Mouse (Mus musculus) v-Abl transformed pro-B cells (cell line): ENCODE results near the gene Alpk3.

Source experiments
- in situ Hi-C, 2 experiments: fragments of 400-800 bp; cut with MboI; formaldehyde crosslinking; loops; one replicate each; pipeline ENCODE4 v1.15.1; 2025; ENCODE audit not compliant: unreplicated experiment in 2 of 2

Alpk3 gene

DNA sequence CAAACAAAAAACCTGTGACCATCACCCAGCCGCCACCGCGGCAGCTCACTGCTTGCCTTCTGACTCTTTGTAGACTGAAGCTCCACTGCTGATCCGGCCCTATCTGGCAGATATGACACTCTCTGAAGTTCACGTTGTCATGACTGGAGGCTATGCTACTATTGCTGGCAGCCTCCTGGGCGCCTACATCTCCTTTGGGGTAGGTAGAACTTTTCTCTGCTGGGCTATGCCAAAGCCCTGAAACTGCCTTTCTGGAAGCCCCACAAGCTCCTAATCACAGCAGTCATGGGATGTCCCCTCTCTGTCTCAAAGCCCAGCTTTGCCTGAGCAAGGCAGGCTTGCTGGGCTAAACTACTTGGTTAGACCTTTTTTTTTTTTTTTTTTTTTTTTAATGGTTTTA is 95.9 kb downstream of the Alpk3 start:
- in situ Hi-C loops: loop anchor here (5.0 to 25.0 kb wide), 9 partner anchors 86 to 1109 kb away; partner anchors contain the start of genes 3110040N11Rik (in 1 of the 2), Fsd2 (in 1 of the 2), Ramac (in 1 of the 2) and Whamm (in 1 of the 2)

GRCm38 (mm10) chr7:81154244-81154643 is 96.8 kb downstream of the Alpk3 start:
- in situ Hi-C loops: loop anchor here (5.0 to 25.0 kb wide), 9 partner anchors 87 to 1108 kb away; partner anchors contain the start of genes 3110040N11Rik (in 1 of the 2), Fsd2 (in 1 of the 2), Ramac (in 1 of the 2) and Whamm (in 1 of the 2)

DNA sequence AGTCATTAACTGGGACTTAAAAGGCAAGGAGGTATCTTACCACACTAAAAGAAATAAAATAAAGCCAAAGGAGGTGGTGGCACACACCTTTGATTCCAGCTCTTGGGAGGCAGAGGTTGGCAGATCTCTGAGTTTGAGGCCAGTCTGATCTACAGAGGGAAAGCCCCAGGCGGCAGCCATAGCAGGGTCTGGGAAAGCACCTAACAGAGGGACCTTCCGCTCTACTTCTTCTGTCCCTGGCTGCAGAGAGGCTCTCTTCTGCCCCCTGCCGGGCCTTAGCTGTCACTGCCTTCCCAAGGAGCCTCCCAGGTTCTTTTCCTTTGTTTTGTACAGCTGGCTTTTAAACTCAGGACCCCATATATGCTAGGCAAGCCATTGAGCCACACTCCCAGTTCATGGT is 97.6 kb downstream of the Alpk3 start:
- in situ Hi-C loops: loop anchor here (5.0 to 25.0 kb wide), 10 partner anchors 88 to 1107 kb away; partner anchors contain the start of genes 3110040N11Rik (in 1 of the 2), Fsd2 (in 1 of the 2), Ramac (in 1 of the 2) and Whamm (in 1 of the 2)
